Mouse (Mus musculus) cerebellum, adult 9-11 months (tissue): ENCODE data around the gene Spo11.

Source experiments
- DNase-seq: peaks from one replicate; pipeline ENCODE4 v3.0.0; 2022

Gene Spo11

DNA sequence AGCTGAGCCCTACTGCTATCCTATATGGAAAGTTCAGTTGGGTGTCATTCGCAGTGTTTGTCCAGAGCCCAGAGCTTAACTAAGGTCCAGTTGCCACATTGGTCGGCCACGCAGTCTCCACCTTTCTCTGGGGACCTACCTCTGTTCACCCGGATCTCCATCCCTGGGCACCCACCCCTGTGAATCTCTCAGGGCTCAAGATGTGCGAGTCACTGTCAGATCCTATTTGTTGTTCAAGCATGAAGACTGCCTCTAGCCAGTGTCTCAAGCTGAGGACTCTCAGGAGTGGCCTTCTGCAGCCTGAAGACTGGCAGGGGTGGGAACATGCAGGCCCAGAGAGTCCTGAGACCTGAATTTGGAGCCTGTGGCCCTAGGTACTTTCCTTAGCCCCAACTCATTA is 58.6 kb downstream of the Spo11 start:
- DNase-seq, result no peak

DNA sequence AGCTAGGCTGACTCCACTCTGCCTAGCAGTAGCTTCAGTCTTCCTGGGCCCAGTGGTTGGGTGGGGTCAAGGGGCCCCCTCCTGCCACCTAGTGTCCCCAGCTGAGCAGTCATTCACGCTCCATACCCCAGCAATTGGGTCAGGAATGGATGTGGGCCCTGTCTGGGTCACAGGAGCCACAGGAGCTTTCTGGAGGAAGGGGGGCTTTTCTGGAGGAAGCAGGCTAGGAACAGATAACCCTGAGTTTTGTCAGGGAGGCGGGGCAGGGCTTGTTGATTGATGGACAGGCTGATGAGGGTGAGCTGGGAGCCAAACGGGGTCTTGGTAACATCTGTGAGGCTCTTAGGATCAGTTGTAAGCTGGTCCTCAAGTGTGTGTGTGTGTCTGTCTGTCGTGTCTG is 59.1 kb downstream of the Spo11 start:
- DNase-seq, result no peak

DNA sequence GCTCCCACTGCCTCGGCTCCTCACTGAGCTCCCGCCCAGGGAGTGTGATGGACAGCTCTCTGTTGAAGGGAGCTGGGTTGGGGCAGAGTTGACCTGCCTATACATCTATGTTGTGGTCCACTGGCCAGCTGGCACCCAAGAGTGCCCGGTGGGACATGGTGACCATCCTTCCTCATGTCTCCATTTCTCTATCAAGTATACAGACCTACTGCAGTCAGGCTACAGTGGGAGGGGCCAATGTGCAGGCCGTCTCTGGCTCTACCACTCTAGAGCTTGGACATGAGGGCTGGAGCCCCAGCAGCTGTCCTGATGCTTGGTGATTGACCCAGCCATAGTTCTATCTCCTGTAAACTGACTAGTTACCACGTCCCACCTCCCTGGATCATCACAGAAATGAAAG is 59.8 kb downstream of the Spo11 start:
- no peak for DNase-seq

DNA sequence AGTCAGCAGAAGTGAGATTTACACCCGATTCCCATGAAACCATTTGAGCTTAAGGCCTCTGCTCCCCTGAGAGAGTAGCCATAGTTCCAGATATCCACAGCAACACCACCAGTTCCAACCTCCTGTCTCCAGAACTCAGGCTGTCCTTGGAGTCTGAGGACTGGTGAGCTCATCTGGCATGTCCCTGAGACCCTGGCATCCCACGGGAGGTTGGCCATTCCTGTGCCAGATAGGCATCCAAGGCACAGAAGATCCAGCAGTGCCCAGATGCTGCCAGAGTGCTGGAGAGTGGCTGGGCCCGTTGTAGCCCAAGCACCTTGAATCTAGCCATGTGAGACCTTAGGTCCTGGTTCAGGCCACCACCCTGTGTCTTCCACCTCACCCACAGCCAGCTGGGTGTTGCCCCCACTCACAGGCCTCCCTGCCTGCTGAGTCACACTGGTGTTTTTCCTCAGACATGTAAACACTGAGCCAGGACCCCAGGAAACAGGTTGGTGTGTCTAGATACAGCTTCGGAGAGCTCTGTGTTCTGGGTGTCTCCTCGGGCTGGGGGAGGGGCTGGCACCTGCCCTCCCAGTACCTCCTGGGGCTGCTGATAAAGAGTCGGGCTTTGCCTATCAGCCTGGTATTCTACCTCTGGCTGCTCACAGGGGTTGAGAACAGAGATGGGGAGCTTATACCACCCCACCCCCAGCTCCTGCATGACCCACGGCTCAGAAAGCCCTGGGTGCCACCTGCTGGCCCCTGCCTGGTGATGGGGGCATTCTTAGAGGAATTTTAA is 60.5 kb downstream of the Spo11 start:
- no peak for DNase-seq

DNA sequence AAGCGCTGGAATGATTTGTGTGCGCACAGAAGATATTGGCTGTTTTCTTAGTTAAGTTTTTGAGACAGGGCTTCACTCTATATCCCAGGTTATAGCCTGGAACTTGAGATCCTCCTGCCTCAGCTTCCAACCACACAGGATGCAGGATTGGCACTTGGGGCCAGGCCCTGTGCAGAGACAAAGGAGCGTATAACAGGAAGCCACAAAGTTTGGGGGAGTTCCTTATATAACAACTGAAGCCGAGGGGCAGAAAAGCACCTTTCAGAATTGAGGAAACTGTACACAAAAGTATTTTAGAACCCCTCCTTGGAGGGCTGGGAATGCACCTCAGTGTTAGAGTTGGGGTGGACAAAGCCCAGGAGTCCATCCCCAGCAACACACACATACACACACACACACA is 61.5 kb downstream of the Spo11 start:
- DNase-seq, result no peak

DNA sequence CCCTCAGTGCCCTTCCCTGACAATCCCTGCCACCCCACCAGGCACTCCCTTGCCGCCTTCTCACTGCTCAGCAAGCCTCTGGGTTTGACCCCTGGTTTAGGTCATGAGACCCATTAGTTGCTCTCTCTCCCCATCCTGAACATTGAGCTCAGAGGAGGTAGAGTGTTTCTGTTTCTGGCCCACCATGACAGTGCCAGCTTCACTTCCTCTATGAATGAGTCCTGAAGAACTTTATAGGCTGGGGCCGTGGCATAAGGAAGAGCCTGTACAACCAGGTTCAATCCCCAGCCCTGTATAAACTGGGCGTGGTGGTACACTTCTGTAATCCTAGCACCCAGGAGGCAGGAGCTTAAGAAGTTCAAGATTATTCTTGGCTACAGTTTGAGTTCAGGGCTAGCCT is 63.3 kb downstream of the Spo11 start:
- no peak for DNase-seq

DNA sequence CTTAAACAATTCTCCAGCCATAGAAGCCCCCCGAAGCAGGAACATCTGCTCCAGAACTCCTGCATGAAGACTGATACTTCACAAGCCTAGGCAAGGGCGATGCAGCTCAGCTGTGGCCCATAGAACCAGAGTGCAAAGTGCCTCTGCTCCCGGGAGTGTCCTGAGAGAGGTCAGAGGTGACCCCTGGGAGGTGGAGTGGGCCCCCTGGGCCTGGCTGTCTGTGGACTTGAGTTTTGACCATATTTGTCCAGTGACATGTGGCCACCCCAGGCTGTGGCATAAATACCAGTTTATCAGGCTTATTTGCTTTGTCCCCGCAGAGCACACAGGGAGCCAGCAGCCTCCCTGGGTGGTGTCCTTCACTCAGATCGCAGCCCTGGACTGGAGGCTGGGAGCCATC is 63.7 kb downstream of the Spo11 start:
- no peak for DNase-seq

DNA sequence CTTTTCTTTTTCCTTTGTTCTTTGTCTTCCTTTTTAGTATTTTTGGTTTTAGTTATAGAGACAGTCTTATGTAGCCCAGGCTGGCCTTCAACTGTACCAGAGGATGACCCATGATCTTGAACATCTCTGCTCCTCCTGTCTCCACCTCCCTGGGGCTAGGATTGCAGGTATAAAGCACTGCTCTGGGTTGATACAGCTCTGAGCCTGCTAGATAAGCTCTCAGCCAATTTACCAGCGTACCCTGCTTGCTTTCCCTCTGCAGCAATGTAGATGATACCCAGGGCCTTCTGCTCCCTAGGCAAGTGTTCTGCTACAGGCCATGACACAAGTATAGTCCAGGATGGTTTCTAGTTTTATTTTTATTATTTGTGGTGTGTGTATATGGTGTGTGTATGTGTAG is 64.4 kb downstream of the Spo11 start:
- DNase-seq, result no peak

DNA sequence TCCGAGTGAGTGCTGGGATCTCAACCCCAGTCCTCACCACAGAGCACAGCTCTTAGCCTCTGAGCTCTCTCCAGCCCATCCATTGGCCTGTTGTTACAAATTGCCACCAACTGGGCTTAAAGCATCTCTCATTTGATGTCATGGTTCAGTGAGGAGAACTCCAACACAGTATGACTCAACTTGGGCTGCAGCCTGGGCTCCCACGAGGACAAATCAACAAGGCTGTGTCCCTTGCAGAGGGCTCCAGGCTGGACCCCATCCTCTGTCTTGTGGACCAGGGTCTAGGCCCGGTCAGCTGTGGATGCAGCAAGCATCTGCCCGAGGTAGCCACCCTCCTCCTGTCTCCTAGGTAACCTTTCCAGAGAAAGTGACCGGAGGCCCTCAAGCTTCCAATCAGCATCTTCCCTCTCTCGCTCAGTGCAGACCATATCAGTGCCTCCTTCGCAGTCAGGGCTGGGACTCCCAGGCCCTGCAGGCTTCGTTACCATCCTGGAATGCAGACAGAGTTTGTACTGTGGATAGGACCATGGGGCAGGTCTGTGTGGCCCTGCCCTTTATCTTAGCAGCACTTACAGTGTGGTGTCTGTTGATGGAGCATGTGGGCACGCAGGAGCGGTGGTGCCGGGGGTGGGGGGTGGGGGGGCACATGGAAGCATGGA is 65.1 kb downstream of the Spo11 start:
- DNase-seq, result no peak
